Mouse (Mus musculus): Measurements from ENCODE around the gene Gcsh. TPM values are rescaled to one million over a fixed set of nuclear protein-coding genes. Genes with fewer than 3 reads are reported as not detected.

Gcsh gene
- polyA plus RNA-seq, 1 experiment from 2014 or later, result 158 TPM

DNA sequence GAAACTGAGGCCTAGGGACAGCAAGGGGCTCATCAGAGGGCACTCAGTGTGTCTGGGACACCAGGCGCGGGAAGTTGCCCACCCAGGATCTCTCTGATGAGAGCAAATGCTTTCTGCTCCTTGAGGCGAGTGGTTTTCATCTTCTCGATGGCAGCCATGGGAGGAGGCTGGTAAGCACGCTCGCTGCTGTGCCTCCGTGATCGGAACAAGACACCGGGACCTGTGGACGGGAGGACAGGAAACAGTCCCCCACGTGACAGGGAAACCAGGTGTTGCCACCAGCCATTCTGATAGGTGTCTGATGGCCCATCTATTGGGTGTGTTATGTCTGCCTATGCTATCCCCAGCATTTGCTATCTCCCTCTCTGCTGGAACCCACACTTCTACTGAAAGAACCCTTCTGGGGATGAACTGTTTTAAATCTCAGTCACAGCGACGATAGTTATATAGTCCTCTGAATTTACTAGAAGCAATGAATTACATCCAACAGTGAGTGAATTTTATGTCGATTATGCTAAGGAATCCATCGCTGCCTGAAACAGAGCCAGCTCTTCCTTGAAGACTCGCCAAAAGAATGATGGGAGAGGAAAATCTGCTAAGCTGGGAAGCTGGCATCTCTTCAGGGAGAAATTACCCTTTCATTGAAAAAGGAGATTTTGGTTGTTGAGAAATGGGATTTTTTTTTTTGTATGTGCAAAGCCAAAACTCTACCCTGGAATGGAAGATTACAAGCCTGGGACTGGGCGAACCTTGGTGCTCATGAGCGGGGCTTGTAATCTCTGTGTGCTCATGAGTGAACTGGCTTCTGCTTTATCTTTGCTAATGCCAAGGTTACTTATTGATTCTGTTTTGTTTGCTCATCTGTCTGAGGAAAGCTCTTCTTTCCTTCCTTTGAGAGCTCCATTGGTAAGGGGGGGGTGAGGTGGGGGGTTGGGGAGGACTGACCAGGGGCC is 26.3 kb upstream of the Gcsh start:
- no peak overlapping the region for H3K4me3 ChIP-seq (ENCODE audit: low read depth, low read length)

DNA sequence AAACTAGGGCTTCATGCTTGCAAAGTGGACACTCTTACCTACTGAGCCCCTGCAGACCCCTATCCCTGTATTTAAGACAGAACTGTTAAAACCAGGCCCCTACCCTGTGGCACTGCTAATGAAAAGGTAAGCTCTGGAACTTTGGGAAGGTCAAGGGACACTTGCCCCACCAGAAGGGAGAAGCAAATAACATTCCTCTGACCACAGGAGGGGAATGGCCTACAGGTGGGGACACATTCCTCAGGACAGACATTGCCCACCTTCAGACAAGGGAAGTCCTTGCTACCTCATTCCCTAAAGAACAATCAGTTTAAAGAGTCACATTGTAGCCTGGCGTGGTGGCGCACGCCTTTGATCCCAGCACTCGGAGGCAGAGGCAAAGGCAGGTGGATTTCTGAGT is 24.6 kb upstream of the Gcsh start:
- WGBS, result 92% methylated on average over 4 of the region's 4 CpGs

More for the DNA sequence above, 26.3 kb upstream of the Gcsh start:
- no peak overlapping the region for H3K4me2 ChIP-seq
- H3K9ac ChIP-seq (ENCODE audit: low read length), result no peak overlapping the region
- no peaks in the 10 kb centered on the region for H3K36me3 ChIP-seq (ENCODE audit: control insufficient read depth, insufficient read depth, low read length)
- 86% methylated on average over 18 of the region's 18 CpGs for WGBS
- no peak overlapping the region for H3K27ac ChIP-seq (ENCODE audit: low read depth, low read length)
- H3K4me1 ChIP-seq (ENCODE audit: control insufficient read depth, insufficient read depth, low read length), result 0 out of 2 replicates have a peak, but pooled peaks cover 3% of the 10 kb centered on the region
- H3K9me3 ChIP-seq (ENCODE audit: control insufficient read depth, low read length), result no peaks in the 10 kb centered on the region
- no peaks in the 10 kb centered on the region for H3K27me3 ChIP-seq (ENCODE audit: control insufficient read depth, insufficient read depth, low read length)
- ATAC-seq (ENCODE audit: low FRiP score) (no peak), DNase-seq (ENCODE audit: low spot score, missing footprints) (peak; percentile 80)

DNA sequence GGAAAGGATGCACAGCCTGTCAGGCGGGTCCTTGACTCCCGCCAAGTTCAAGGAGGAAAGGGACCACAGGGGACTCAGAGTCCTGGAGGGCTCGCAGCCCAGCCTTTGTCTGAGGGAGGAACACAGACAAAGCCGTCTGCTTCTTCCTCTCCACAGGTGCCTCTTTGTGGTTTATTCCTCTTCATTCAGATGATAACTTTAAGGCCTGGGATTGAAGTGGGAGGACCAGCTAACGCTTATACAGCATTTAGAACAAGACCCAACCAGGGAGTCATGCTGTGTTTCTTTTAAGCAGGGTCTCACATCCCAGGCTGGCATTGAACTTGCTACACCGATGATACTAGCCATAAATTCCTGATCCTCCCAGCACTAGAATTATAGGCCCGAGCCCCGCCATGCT is 23.7 kb upstream of the Gcsh start:
- no peaks in the 10 kb centered on the region for H3K9me3 ChIP-seq (ENCODE audit: control insufficient read depth, low read length)
- H3K36me3 ChIP-seq (ENCODE audit: control insufficient read depth, insufficient read depth, low read length), result no peaks in the 10 kb centered on the region
- no peak overlapping the region for H3K4me3 ChIP-seq (ENCODE audit: low read depth, low read length)
- DNase-seq (ENCODE audit: low spot score, missing footprints) (peak; percentile 49), ATAC-seq (ENCODE audit: low FRiP score) (no peak)
- no peaks in the 10 kb centered on the region for H3K4me1 ChIP-seq (ENCODE audit: control insufficient read depth, insufficient read depth, low read length)
- WGBS, result 31% methylated on average over 8 of the region's 8 CpGs
- no peak overlapping the region for H3K27ac ChIP-seq (ENCODE audit: low read depth, low read length)
- no peaks in the 10 kb centered on the region for H3K27me3 ChIP-seq (ENCODE audit: control insufficient read depth, insufficient read depth, low read length)
- no peak overlapping the region for H3K9ac ChIP-seq (ENCODE audit: low read length)
- no peak overlapping the region for H3K4me2 ChIP-seq

More for the DNA sequence above, 24.6 kb upstream of the Gcsh start:
- ATAC-seq (ENCODE audit: low FRiP score) (no peak), DNase-seq (ENCODE audit: low spot score, missing footprints) (peak; percentile 59)
- Histone ChIP-seq H3K9ac (ENCODE audit: low read length) (no peak overlapping the region), H3K4me2 (no peak overlapping the region), H3K27ac (ENCODE audit: low read depth, low read length) (no peak overlapping the region), H3K4me3 (ENCODE audit: low read depth, low read length) (no peak overlapping the region), H3K36me3 (ENCODE audit: control insufficient read depth, insufficient read depth, low read length) (no peaks in the 10 kb centered on the region), H3K27me3 (ENCODE audit: control insufficient read depth, insufficient read depth, low read length) (no peaks in the 10 kb centered on the region), H3K4me1 (ENCODE audit: control insufficient read depth, insufficient read depth, low read length) (0 out of 2 replicates have a peak, but pooled peaks cover 3% of the 10 kb centered on the region), H3K9me3 (ENCODE audit: control insufficient read depth, low read length) (no peaks in the 10 kb centered on the region)

DNA sequence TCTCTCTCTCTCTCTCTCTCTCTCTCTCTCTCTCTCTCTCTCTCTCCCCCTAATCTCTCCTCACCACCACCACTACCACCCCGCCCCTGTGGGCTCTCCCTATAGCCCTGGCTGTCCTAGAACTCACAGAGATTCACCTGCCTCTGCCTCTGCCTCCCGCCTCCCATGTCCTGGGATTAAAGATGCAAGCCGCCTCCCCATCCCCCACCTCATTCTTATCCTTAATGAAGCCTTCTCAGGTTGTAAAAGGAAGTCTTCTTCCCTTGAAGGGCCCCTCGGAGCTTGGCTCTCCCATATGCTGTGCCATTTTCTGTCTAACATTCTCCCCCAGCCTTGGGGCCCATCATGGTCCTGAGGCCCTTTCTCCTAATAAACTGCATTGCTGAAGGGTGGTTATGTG is 22.3 kb upstream of the Gcsh start:
- H3K4me2 ChIP-seq, result no peak overlapping the region
- H3K4me3 ChIP-seq (ENCODE audit: low read depth, low read length), result no peak overlapping the region
- no peaks in the 10 kb centered on the region for H3K36me3 ChIP-seq (ENCODE audit: control insufficient read depth, insufficient read depth, low read length)
- H3K9me3 ChIP-seq (ENCODE audit: control insufficient read depth, low read length), result no peaks in the 10 kb centered on the region
- H3K4me1 ChIP-seq (ENCODE audit: control insufficient read depth, insufficient read depth, low read length), result no peaks in the 10 kb centered on the region
- H3K9ac ChIP-seq (ENCODE audit: low read length), result no peak overlapping the region
- no peaks in the 10 kb centered on the region for H3K27me3 ChIP-seq (ENCODE audit: control insufficient read depth, insufficient read depth, low read length)
- peak; percentile 47 for DNase-seq (ENCODE audit: low spot score, missing footprints)
- WGBS, result 55% methylated on average over 4 of the region's 4 CpGs
- H3K27ac ChIP-seq (ENCODE audit: low read depth, low read length), result no peak overlapping the region
- ATAC-seq (ENCODE audit: low FRiP score), result no peak

DNA sequence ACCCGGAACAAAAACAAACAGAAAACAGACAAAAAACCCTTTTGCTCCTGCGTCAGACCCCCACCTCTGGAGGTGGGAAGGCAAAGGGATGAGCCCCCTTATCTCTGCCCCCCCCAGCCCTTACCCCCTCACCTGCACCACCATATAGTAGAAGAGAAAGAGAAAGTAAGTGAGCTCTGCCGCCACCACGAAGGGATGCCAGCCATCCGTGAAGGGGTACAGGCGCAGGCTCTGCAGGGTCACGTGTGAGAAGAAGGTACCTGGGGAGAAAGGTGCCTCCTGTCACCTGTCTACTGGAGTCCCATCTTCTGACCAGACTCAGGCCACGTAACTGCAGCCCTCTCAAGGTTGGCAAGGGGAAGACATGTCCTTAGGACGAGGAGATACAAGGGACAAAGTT is 18.0 kb upstream of the Gcsh start:
- Histone ChIP-seq H3K4me1 (ENCODE audit: control insufficient read depth, insufficient read depth, low read length) (no peaks in the 10 kb centered on the region), H3K27me3 (ENCODE audit: control insufficient read depth, insufficient read depth, low read length) (no peaks in the 10 kb centered on the region), H3K4me2 (no peak overlapping the region), H3K9ac (ENCODE audit: low read length) (no peak overlapping the region), H3K9me3 (ENCODE audit: control insufficient read depth, low read length) (no peaks in the 10 kb centered on the region), H3K4me3 (ENCODE audit: low read depth, low read length) (no peak overlapping the region), H3K36me3 (ENCODE audit: control insufficient read depth, insufficient read depth, low read length) (no peaks in the 10 kb centered on the region), H3K27ac (ENCODE audit: low read depth, low read length) (no peak overlapping the region)
- ATAC-seq (ENCODE audit: low FRiP score), result no peak
- WGBS, result 83% methylated on average over 9 of the region's 9 CpGs
- DNase-seq (ENCODE audit: low spot score, missing footprints), result peak; percentile 65

DNA sequence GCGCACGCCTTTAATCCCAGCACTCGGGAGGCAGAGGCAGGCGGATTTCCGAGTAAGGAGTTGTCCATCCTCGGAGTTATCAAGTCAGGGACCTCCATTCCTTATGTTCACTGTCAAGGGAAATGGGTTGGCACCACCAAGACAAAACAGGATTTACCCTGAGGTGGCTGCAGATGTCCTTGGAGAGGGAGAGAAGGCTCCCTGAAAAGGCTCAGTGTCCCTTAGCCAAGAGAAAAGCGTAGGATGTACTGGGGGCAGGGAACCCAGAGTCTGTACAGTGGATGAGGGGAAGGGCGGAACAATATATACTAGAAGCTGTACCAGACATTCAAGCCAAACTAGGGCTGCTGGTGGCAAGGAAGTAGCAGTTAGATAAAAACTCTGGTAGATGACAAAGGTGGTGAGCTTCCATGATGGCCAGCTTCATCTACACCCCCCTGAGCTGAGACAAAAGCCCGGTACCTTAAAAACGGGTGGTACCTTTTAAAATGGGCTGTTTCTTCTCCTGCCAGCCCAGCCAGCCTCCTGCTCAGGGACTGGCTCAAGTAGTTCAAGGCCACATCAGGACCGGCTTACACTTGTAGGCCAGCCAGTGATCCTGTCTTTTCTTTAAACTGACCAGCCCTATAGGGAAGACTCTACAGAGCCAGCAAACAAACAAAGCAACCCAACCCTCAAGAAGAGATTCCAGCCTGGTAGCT is 829 bp upstream of the Gcsh start:
- H3K4me2 ChIP-seq, result peak overlapping the region; percentile 91
- H3K36me3 ChIP-seq (ENCODE audit: control insufficient read depth, insufficient read depth, low read length), result no peaks in the 10 kb centered on the region
- peak overlapping the region; percentile 43; the same call in 1 of the 2 replicates for H3K9ac ChIP-seq (ENCODE audit: low read length)
- H3K4me3 ChIP-seq (ENCODE audit: low read depth, low read length), result peak overlapping the region; percentile 54
- H3K27ac ChIP-seq (ENCODE audit: low read depth, low read length), result no peak overlapping the region
- no peaks in the 10 kb centered on the region for H3K9me3 ChIP-seq (ENCODE audit: control insufficient read depth, low read length)
- DNase-seq (ENCODE audit: low spot score, missing footprints) (peak; percentile 81), ATAC-seq (ENCODE audit: low FRiP score) (no peak)
- no peaks in the 10 kb centered on the region for H3K27me3 ChIP-seq (ENCODE audit: control insufficient read depth, insufficient read depth, low read length)
- H3K4me1 ChIP-seq (ENCODE audit: control insufficient read depth, insufficient read depth, low read length), result peaks cover 7% of the 10 kb centered on the region
- 64% methylated on average over 11 of the region's 11 CpGs for WGBS

DNA sequence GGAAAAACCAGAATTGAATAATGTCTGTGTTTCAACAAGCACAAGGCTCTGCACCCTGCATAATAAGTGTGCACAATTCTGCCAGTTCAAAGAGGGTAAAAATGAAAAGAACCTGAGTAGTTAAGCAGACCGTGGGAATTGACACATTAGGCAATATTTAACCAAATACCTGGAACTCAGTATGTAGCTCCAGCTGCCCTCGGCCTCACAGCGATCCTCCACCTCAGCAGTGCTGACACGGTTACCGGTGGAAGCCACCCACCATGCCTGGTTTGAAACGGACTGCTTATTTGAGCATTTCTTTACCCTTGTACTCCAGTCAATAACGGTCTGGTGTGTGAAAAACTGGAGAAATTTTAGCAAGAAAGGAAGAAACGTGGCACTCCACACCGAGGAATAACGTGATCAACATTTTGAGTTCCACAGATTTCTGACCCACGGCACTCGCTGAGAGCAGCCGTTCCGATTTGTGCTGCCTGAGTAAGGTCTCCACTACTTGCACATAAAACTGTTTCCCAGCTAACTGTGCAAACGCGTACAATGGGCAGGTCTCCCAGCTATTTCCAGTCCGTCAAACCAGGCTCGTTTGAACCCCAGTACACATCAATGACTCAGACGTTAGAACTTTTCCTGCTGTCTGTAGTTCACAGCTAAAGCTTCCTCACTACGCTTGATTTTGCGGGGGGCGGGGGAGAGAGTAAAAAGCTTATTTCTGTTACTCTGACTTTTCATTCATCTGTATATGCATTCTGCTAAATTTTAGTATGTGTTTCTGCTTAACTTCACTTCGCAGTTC is 963 bp downstream of the Gcsh start:
- H3K27me3 ChIP-seq (ENCODE audit: control insufficient read depth, insufficient read depth, low read length), result no peaks in the 10 kb centered on the region
- H3K4me2 ChIP-seq, result peak overlapping the region; percentile 91
- peak overlapping the region; percentile 62 for H3K9ac ChIP-seq (ENCODE audit: low read length)
- DNase-seq (ENCODE audit: low spot score, missing footprints) (peak; percentile 91), ATAC-seq (ENCODE audit: low FRiP score) (no peak)
- no peak overlapping the region for H3K27ac ChIP-seq (ENCODE audit: low read depth, low read length)
- H3K4me3 ChIP-seq (ENCODE audit: low read depth, low read length), result peak overlapping the region; percentile 54
- H3K9me3 ChIP-seq (ENCODE audit: control insufficient read depth, low read length), result no peaks in the 10 kb centered on the region
- peaks cover 7% of the 10 kb centered on the region for H3K4me1 ChIP-seq (ENCODE audit: control insufficient read depth, insufficient read depth, low read length)
- H3K36me3 ChIP-seq (ENCODE audit: control insufficient read depth, insufficient read depth, low read length), result no peaks in the 10 kb centered on the region
- WGBS, result 11% methylated on average over 23 of the region's 23 CpGs

DNA sequence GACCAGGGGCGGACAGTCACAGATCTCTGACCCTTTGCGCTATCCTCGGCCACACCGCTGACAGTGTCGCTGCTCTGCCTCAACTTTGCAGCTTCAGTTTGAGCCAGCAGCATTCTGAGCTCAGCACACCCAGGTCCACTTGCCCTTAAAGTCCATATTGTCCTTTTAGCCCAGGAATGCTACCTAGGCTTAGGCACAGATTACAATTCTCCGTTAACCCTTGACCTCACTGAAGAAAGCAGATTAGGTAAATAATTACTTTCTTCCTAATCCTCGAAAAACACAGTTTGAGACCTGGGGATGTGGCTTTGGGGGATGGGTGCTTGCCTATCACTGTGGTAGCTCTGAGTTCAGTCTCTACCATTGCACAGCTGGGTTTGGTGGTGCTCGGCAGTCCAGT is 2.1 kb downstream of the Gcsh start:
- Histone ChIP-seq H3K27ac (ENCODE audit: low read depth, low read length) (no peak overlapping the region), H3K9me3 (ENCODE audit: control insufficient read depth, low read length) (no peaks in the 10 kb centered on the region), H3K4me3 (ENCODE audit: low read depth, low read length) (no peak overlapping the region), H3K9ac (ENCODE audit: low read length) (no peak overlapping the region), H3K4me2 (no peak overlapping the region), H3K36me3 (ENCODE audit: control insufficient read depth, insufficient read depth, low read length) (no peaks in the 10 kb centered on the region), H3K27me3 (ENCODE audit: control insufficient read depth, insufficient read depth, low read length) (no peaks in the 10 kb centered on the region), H3K4me1 (ENCODE audit: control insufficient read depth, insufficient read depth, low read length) (peaks cover 7% of the 10 kb centered on the region)
- ATAC-seq (ENCODE audit: low FRiP score) (no peak), DNase-seq (ENCODE audit: low spot score, missing footprints) (no peak)
- WGBS, result 71% methylated on average over 8 of the region's 8 CpGs

All from midbrain, embryonic 11.5 days (tissue).